Mouse (Mus musculus) neural tube, embryonic 14.5 days (tissue): ENCODE measurements around the gene R3hdm1. TPM values are rescaled to one million over a fixed set of nuclear protein-coding genes. Genes with fewer than 3 reads are reported as not detected.
"Not testable (repeated sequence)": the region's sequence is repeated elsewhere in the genome, so short reads cannot be mapped to it uniquely, and the experiment has no call there.

Source experiments
- ATAC-seq: fragments of 200-750 bp; cut with Nextera tagmentation; 2 replicates; pipeline ENCODE4 v1.8.0; 2017; ENCODE audit warnings: low read depth, mild to moderate bottlenecking, moderate TSS enrichment, moderate library complexity
- H3K27ac ChIP-seq: fragments of 300-500 bp; sonication (generic); 2 replicates; pipeline ENCODE4 v1.5.1; 2014; ENCODE audit warnings: low read depth, mild to moderate bottlenecking, control low read depth, low read length, moderate library complexity, mixed read lengths
- H3K27me3 ChIP-seq: fragments of 300-500 bp; sonication (generic); 2 replicates; pipeline ENCODE4 v1.6.1; 2014; ENCODE audit warnings: low read length; ENCODE audit not compliant: control insufficient read depth, insufficient read depth
- H3K36me3 ChIP-seq: fragments of 300-500 bp; sonication (generic); 2 replicates; pipeline ENCODE4 v1.6.1; 2014; ENCODE audit warnings: low read length, mixed read lengths; ENCODE audit not compliant: control insufficient read depth, insufficient read depth
- H3K4me1 ChIP-seq: fragments of 300-500 bp; sonication (generic); 2 replicates; pipeline ENCODE4 v1.6.1; 2014; ENCODE audit warnings: low read length; ENCODE audit not compliant: control insufficient read depth, insufficient read depth
- H3K4me2 ChIP-seq: fragments of 300-500 bp; sonication (generic); 2 replicates; pipeline ENCODE4 v1.6.1; 2014; ENCODE audit warnings: mild to moderate bottlenecking, low read depth, low read length, control low read depth
- H3K4me3 ChIP-seq: fragments of 300-500 bp; sonication (generic); 2 replicates; pipeline ENCODE4 v1.5.1; 2014; ENCODE audit warnings: low read depth, low read length, control low read depth, mixed read lengths
- H3K9ac ChIP-seq: fragments of 300-500 bp; sonication (generic); replicated peaks from 2 replicates; pipeline ENCODE4 v1.6.1; 2014; ENCODE audit warnings: low read depth, mild to moderate bottlenecking, control low read depth, low read length, mixed read lengths
- H3K9me3 ChIP-seq: fragments of 300-500 bp; sonication (generic); 2 replicates; pipeline ENCODE4 v1.6.1; 2016; ENCODE audit warnings: low read length; ENCODE audit not compliant: control insufficient read depth
- WGBS: fragments of 180-500 bp; shearing (Covaris S2); extraction: QIAGEN DNeasy Blood & Tissue Kit; methylation state at CpG from one replicate; pipeline ENCODE4 v1.1.7; 2014; 5-methylcytosine and 5-hydroxymethylcytosine counted together
- polyA plus RNA-seq: library from polyadenylated mRNA; unstranded; fragments of >200 nt; fragmentation: Nextera tagmentation; extraction: Ambion mirVana; gene quantifications from 2 replicates; pipeline ENCODE4 v1.2.1, GENCODE M21; 2014

R3hdm1 gene
- polyA plus RNA-seq, 1 experiment from 2014 or later: 111 TPM

GRCm38 (mm10) chr1:128102251-128102640 lies 855 bp upstream of the R3hdm1 start:
- peak; percentile 16 for ATAC-seq
- peak overlapping the region; percentile 83; the same call in 1 of the 2 replicates for H3K27ac ChIP-seq
- peak overlapping the region; percentile 58 for H3K4me2 ChIP-seq
- no peaks in the 10 kb centered on the region for H3K27me3 ChIP-seq
- H3K9ac ChIP-seq: no peak overlapping the region
- H3K36me3 ChIP-seq: no peaks in the 10 kb centered on the region
- WGBS: under 1% methylated on average over 15 of the region's 15 CpGs
- H3K4me3 ChIP-seq: peak overlapping the region; percentile 94
- H3K9me3 ChIP-seq: no peaks in the 10 kb centered on the region
- peaks cover 6% of the 10 kb centered on the region for H3K4me1 ChIP-seq

- H3K9me3 ChIP-seq: no peaks in the 10 kb centered on the region
- ATAC-seq: peak; percentile 66
- WGBS: 1% methylated on average over 42 of the region's 47 CpGs
- H3K4me2 ChIP-seq: peak overlapping the region; percentile 73
- H3K9ac ChIP-seq: peak overlapping the region; percentile 91
- peaks cover 6% of the 10 kb centered on the region for H3K4me1 ChIP-seq
- peak overlapping the region; percentile 94 for H3K4me3 ChIP-seq
- no peaks in the 10 kb centered on the region for H3K36me3 ChIP-seq
- peak overlapping the region; percentile 93 for H3K27ac ChIP-seq
- H3K27me3 ChIP-seq: no peaks in the 10 kb centered on the region
These were observed 503 bp downstream of the R3hdm1 start for GRCm38 (mm10) chr1:128103520-128104088.

- no peak for ATAC-seq
- 99% methylated on average over 4 of the region's 4 CpGs for WGBS
These were observed 18.0 kb downstream of the R3hdm1 start for GRCm38 (mm10) chr1:128120913-128121627.

GRCm38 (mm10) chr1:128136222-128136621 lies 33.1 kb downstream of the R3hdm1 start:
- not testable (repeated sequence) for H3K4me3 ChIP-seq, H3K4me1 ChIP-seq, H3K4me2 ChIP-seq, ATAC-seq, H3K36me3 ChIP-seq, H3K9ac ChIP-seq, H3K9me3 ChIP-seq, H3K27me3 ChIP-seq, H3K27ac ChIP-seq

More at GRCm38 (mm10) chr1:128120913-128121627, 18.0 kb downstream of the R3hdm1 start:
- Histone ChIP-seq H3K9me3 (no peaks in the 10 kb centered on the region), H3K27me3 (no peaks in the 10 kb centered on the region), H3K9ac (no peak overlapping the region), H3K4me3 (no peak overlapping the region), H3K4me2 (no peak overlapping the region), H3K36me3 (no peaks in the 10 kb centered on the region), H3K27ac (no peak overlapping the region), H3K4me1 (no peaks in the 10 kb centered on the region)

GRCm38 (mm10) chr1:128141039-128141438 lies 37.9 kb downstream of the R3hdm1 start:
- H3K9ac ChIP-seq: no peak overlapping the region
- no peak overlapping the region for H3K4me3 ChIP-seq
- no peak for ATAC-seq
- H3K27me3 ChIP-seq: no peaks in the 10 kb centered on the region
- H3K9me3 ChIP-seq: no peaks in the 10 kb centered on the region
- H3K36me3 ChIP-seq: no peaks in the 10 kb centered on the region
- H3K4me2 ChIP-seq: no peak overlapping the region
- H3K4me1 ChIP-seq: no peaks in the 10 kb centered on the region
- H3K27ac ChIP-seq: no peak overlapping the region

- Histone ChIP-seq H3K4me1 (no peaks in the 10 kb centered on the region), H3K4me2 (no peak overlapping the region)
- ATAC-seq: no peak
These were observed 38.6 kb downstream of the R3hdm1 start for GRCm38 (mm10) chr1:128141737-128142136.

GRCm38 (mm10) chr1:128166956-128167355 lies 63.9 kb downstream of the R3hdm1 start:
- Histone ChIP-seq H3K4me1 (no peaks in the 10 kb centered on the region), H3K9me3 (no peaks in the 10 kb centered on the region), H3K27me3 (no peaks in the 10 kb centered on the region), H3K4me2 (no peak overlapping the region), H3K27ac (no peak overlapping the region), H3K9ac (no peak overlapping the region), H3K4me3 (no peak overlapping the region), H3K36me3 (no peaks in the 10 kb centered on the region)
- ATAC-seq: no peak
- WGBS: 95% methylated on average over 1 of the region's 1 CpGs

More at GRCm38 (mm10) chr1:128141737-128142136, 38.6 kb downstream of the R3hdm1 start:
- Histone ChIP-seq H3K36me3 (no peaks in the 10 kb centered on the region), H3K4me3 (no peak overlapping the region), H3K9me3 (no peaks in the 10 kb centered on the region), H3K9ac (no peak overlapping the region), H3K27me3 (no peaks in the 10 kb centered on the region), H3K27ac (no peak overlapping the region)

GRCm38 (mm10) chr1:128170104-128170503 lies 67.0 kb downstream of the R3hdm1 start:
- ATAC-seq: no peak
- no peak overlapping the region for H3K9ac ChIP-seq
- no peaks in the 10 kb centered on the region for H3K4me1 ChIP-seq
- H3K27ac ChIP-seq: no peak overlapping the region
- H3K4me3 ChIP-seq: no peak overlapping the region
- H3K27me3 ChIP-seq: no peaks in the 10 kb centered on the region
- peaks cover 3% of the 10 kb centered on the region for H3K36me3 ChIP-seq
- H3K9me3 ChIP-seq: no peaks in the 10 kb centered on the region
- no peak overlapping the region for H3K4me2 ChIP-seq

GRCm38 (mm10) chr1:128191426-128191825 lies 88.3 kb downstream of the R3hdm1 start:
- no peaks in the 10 kb centered on the region for H3K9me3 ChIP-seq
- peaks cover 31% of the 10 kb centered on the region for H3K36me3 ChIP-seq
- no peaks in the 10 kb centered on the region for H3K4me1 ChIP-seq
- no peak overlapping the region for H3K9ac ChIP-seq
- WGBS: 73% methylated on average over 2 of the region's 2 CpGs
- H3K4me3 ChIP-seq: no peak overlapping the region
- no peak overlapping the region for H3K27ac ChIP-seq
- no peak overlapping the region for H3K4me2 ChIP-seq
- no peaks in the 10 kb centered on the region for H3K27me3 ChIP-seq
- no peak for ATAC-seq
